Mouse (Mus musculus): ENCODE results near the gene Arhgap10.
A peak's percentile ranks its signal among the peaks of the same experiment; 100 is the strongest.

The Arhgap10 gene

DNA sequence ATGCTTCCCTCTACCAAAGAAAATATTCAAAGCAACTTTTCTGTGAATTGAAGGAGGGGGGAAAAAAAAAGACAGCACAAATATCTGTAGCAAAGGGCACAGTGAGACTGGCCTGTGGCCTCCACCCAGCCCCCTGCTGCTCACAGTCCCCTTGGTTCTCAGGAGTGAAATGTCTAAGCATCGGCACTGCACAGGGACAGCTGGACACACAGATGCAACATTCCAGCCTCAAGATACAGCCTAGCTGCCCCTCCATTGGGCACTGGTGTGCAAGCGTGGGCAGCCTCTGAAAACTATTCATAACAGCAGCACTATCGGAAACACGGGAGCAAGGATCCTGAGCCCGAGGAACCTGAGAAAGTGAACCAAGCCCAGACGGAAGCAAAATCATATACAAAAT, 113.7 kb downstream of the Arhgap10 start:
- DNase-seq (ENCODE audit: low spot score in 2 of 2): no peak

DNA sequence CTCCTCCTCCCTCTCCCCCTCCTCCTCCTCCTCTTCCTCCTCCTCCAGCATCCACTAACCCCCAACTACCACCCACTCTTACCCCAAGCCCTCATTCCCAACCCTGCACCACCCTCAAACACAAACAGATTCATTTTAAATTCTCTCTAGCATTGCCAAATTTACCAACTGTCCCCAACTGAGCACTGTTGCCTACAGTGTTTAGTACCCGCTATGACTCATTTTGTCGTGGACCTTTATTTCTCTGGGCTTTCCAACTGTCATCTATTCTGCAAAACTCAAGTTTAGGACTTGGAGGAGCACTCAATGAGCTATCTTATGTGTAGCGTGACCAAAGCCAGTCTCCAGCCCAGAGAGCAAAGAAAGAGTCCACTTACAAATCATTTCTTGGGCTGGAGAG, 115.8 kb downstream of the Arhgap10 start:
- no peak for DNase-seq (ENCODE audit: low spot score in 2 of 2)

GRCm38 (mm10) chr8:77401140-77401539, 116.6 kb downstream of the Arhgap10 start:
- no peak for DNase-seq (ENCODE audit: low spot score in 2 of 2)

DNA sequence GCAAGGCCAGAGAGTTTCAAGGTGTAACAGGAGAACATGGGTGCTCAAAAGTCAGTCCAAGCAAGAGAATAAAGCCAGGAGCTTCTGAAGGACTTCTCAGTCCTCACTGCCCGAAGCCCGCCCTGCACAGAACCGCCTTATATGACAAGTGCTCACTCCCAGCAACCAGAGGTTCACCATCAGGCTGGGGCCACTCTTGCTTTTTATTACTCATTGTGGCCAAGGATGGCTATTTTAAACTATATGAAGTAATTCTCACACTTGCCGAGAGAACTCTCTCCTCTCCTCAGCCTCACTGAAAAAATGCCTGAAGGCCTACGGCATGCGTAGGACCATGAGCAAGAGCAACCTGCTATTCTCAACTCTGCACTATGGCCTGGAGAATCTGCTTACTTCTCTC, 133.7 kb downstream of the Arhgap10 start:
- no peak for DNase-seq (ENCODE audit: low spot score in 2 of 2)

DNA sequence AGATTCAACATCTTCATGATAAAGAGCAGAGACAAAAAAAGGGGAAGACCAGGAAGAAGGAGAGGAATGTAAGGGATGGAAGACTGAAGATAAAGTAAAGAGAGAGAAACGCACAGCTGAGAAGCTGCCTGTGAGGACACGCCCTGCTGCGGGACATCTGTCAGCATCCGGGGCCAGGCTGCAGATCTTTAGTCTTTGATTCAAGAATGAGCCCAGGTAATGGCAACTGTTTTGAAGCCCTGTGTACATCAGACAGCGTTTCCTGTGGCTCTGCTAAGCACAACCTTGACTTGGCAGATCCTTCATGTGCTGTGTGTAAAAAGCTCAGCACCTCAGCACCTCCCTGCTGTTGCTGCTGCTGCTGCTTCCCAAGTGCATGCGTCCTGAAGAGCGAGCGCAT, 134.1 kb downstream of the Arhgap10 start:
- DNase-seq (ENCODE audit: low spot score in 2 of 2): no peak

GRCm38 (mm10) chr8:77380844-77381243, 136.9 kb downstream of the Arhgap10 start:
- DNase-seq (ENCODE audit: low spot score in 2 of 2): no peak

- no peak for DNase-seq (ENCODE audit: low spot score in 2 of 2)
Observed at GRCm38 (mm10) chr8:77379300-77379699, 138.5 kb downstream of the Arhgap10 start.

GRCm38 (mm10) chr8:77376451-77376853, 141.3 kb downstream of the Arhgap10 start:
- DNase-seq (ENCODE audit: low spot score in 2 of 2): peak in 1 of 2 experiments; percentile 34

GRCm38 (mm10) chr8:77375999-77376398, 141.8 kb downstream of the Arhgap10 start:
- DNase-seq (ENCODE audit: low spot score in 2 of 2): no peak

DNA sequence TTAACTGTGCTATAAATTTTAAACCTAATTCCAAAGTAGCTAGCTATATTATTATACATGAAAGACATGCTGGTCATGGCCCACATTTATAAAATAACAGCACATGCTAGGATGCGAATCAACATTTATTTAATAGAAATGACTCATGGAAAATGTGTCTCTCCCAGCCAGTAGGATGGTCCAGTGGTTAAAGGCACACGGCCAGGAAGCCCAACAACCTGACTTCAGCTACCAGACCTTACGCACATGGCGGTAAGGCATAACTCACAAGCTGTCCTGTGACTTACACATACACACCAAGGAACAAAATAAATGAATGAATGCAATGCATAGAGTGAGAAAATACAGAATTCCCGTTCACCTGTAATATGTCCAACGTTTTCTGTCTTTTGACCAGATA, 146.7 kb downstream of the Arhgap10 start:
- no peak for DNase-seq (ENCODE audit: low spot score in 2 of 2)

- no peak for DNase-seq (ENCODE audit: low spot score in 2 of 2)
Observed at GRCm38 (mm10) chr8:77370308-77370707, 147.4 kb downstream of the Arhgap10 start.

DNA sequence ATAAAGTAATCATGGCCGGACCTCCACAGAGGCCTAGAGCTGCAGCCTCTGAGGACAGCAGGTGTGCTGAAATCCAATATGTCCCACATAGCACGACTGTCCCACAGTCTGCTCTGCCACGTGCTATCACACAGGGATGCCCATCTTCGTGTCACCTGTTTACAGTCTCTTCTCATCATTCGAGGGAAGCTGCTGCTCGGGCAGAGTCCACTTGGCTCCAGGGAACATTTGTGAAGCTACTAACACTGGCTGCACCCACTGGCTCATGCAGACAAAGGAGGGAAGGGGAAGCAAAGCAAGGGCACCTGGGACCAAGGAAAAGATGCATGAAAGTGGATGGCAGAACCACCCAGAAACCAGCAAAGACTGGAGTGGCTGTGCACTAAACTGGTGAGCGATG, 148.1 kb downstream of the Arhgap10 start:
- no peak for DNase-seq (ENCODE audit: low spot score in 2 of 2)

GRCm38 (mm10) chr8:77367091-77367490, 150.7 kb downstream of the Arhgap10 start:
- no peak for DNase-seq (ENCODE audit: low spot score in 2 of 2)

- DNase-seq (ENCODE audit: low spot score in 2 of 2): no peak
Observed at GRCm38 (mm10) chr8:77366446-77366845, 151.3 kb downstream of the Arhgap10 start.

- DNase-seq (ENCODE audit: low spot score in 2 of 2): no peak
Observed at GRCm38 (mm10) chr8:77365990-77366389, 151.8 kb downstream of the Arhgap10 start.

DNA sequence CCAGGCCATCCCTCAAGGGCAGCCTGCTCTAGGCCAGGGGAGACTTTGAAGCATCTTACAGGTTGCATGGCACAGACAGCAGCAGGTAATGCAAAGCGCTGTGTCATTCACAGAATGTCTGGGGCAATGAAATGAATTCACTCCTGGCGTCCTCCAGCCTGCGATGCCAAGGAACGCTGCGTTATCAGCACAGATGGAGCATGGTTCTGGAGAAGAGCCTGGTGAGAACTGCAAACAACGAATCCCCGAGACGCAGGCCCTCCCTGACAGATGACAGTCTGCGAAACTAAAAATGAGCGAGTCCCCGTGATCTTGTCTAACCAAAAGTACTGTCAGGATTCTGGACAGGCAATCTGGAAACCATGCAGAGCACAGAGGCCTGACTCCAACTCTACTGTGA, 153.3 kb downstream of the Arhgap10 start:
- no peak for DNase-seq (ENCODE audit: low spot score in 2 of 2)

DNA sequence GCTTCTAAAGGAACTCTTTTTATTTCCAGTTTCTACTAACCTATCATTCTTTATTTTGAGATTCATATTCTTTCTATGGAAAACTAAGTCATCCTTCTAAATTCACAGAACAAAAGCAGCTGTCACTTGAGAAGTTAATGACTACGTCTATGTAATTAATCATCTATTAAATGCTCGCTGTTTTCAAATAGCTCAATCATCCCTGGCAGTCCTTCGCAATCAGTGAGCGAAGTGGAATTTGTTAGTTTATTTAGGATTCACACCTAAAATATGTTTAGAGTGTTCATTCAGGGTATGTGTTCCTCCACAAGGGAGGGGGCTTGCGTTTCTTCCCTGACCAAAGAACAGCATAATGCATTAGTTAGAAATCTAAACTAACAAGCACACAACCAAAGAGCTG, 156.9 kb downstream of the Arhgap10 start:
- DNase-seq (ENCODE audit: low spot score in 2 of 2): no peak

- no peak for DNase-seq (ENCODE audit: low spot score in 2 of 2)
Observed at GRCm38 (mm10) chr8:77360423-77360822, 157.3 kb downstream of the Arhgap10 start.

GRCm38 (mm10) chr8:77357126-77357525, 160.6 kb downstream of the Arhgap10 start:
- DNase-seq (ENCODE audit: low spot score in 2 of 2): no peak

DNA sequence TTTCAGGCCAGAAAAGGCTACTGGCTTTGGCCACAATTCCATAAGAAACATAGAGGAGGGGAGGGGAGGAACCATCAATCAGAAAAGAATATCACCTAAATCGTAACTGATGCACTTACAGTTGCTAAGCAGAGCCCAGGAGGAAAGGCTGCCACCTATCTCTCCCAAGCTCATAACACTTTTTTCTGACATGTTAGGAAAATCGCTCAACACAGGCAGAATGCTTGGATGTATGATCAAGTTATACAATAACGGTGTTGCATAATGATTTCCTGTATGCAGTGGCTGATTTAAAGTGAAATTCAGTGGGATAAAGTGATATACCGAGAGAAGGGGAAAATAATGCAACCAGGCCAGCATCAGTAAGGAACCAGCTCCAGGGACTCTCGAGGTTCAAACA, 162.4 kb downstream of the Arhgap10 start:
- DNase-seq (ENCODE audit: low spot score in 2 of 2): no peak

- no peak for DNase-seq (ENCODE audit: low spot score in 2 of 2)
Observed at GRCm38 (mm10) chr8:77354189-77354588, 163.6 kb downstream of the Arhgap10 start.

DNA sequence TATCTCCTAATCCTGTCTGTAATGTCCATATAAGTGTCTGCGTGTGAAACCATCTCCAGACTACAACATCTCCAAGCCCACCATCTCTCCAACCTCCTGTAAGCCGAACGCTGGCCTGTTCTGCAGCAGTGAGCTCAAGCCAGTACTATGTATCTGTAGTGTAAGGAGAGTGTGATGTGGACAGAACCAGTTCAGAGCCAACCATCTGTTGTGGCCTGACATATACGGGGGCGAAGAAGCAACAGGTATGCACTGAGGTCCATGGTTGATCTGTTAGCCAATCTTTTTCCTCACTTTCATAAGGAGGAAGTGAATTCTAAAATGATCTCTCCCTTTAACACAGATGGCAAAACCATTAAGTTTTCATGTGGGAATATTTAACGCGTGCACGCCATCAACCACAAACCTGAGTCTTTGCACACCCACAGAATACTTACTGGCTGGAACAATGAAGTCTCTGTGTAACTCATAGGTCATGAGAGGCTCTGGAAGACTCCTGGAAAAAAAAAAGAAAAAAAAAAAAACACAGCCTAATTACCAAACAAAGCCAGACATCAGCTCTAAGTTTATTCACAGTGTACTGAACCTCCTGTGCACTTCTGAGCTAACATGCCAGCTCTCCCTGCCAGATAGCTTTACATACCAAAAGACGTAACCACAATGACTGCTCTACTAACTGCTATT, 166.4 kb downstream of the Arhgap10 start:
- no peak for DNase-seq (ENCODE audit: low spot score in 2 of 2)

- no peak for DNase-seq (ENCODE audit: low spot score in 2 of 2)
Observed at GRCm38 (mm10) chr8:77350121-77350777, 167.5 kb downstream of the Arhgap10 start.

GRCm38 (mm10) chr8:77343916-77344315, 173.8 kb downstream of the Arhgap10 start:
- no peak for DNase-seq (ENCODE audit: low spot score in 2 of 2)

Measured in cerebellum, postnatal 4 days (tissue).